Mouse (Mus musculus) lung, postnatal 10 days (tissue): Measurements from ENCODE around the gene Ptov1.
A peak's percentile ranks its signal among the peaks of the same experiment; 100 is the strongest.

ENCODE experiments used
- DNase-seq: peaks from one replicate; pipeline ENCODE4 v3.0.0; 2021

The Ptov1 gene

DNA sequence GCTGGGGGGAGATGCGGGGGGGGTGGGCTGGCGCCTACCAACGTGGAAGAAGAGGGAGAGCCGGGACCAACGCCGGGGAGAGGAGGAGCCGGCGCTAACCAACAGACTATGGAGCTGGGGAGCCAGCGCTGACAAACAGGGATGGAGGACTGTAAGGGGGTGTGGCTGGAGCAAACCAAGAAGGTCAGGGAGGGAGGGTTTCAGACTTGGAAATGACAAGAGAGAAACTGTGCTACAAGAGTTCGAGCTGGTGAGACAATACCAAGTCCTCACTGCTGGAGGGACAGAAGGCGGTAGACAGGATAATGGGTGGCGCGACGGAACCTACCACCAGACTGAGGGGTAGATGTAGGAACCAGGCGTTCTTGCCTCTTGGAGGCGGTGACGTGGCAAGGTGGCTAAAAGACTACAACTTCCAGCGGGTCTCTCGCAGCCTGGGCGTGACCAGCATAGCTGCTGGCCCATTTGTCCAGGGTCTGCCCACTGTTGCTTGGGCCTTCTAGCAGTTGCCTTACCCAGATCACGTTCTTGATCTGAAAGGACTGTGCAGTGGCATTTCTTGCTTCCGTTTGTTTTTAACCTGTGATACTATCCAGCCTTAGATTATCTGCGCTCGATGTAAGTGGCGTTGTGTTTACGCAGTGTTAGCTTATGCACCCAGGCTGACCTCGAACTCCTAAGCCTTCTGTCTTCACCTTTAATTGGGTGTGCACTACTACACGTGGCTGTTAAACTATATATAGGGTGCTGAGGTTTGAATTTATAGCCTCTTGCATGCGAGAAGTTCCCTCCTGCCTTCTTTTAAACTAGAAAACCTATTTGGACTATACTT is at the start of gene Ptov1:
Gene Ptov1 (minus strand): TSS at position 92 of the 832 bp plus-strand sequence.
- peak; percentile 96 for DNase-seq

DNA sequence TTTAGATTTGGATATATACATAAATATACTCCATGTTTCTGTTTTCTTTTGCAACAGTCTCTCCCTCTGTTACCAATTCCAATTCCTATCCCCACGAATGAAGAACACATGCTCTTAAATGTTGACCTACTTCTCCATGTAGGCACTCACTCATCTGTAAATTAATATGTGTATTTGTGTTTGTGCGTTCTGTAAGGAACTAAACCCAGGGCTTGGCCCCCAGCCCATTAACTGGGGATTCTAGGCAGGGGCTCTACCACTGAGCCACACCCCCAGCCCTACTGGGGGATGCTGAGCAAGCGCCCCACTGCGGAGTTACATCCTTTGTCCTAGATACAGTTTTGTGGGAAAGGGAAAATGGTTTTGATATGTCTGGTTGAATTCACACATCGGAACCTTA is 49.5 kb upstream of the Ptov1 start:
- no peak for DNase-seq

DNA sequence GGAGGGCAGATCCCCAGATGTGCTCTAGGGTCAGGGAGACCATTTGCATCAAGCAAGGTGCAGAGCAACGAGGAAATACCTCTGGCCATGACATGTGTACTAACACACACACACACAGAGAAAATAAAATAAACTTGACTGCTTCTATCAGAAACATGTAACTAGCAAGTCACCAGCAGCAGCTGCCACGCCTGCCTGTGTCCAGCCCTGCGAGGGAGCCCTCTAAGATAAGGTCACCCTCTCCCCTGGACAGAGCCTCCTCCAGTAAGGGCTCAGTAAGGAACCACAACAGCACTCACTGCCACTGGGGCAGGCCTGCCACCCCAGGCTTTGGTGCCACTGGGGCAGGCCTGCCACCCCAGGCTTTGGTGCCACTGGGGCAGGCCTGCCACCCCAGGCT is 48.6 kb upstream of the Ptov1 start:
- DNase-seq: no peak

DNA sequence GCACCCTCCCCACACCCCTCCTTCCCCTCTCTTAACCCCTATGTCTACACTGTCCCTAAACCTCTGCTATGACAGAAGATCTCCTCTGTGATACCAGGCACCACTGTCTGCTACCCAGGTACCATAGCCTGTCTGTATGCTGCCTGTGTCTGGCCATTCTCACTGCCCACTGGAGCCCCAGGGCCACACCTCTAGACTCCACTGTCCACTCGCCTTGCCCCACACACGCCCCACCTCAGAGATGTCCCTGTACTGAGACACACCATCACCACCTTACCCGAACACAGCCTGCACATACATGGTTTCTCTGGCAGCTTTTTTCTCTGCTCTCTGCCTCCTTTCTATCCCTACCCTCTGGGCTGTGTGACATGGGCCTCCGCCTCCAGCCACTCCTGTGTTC is 47.3 kb upstream of the Ptov1 start:
- DNase-seq: no peak

DNA sequence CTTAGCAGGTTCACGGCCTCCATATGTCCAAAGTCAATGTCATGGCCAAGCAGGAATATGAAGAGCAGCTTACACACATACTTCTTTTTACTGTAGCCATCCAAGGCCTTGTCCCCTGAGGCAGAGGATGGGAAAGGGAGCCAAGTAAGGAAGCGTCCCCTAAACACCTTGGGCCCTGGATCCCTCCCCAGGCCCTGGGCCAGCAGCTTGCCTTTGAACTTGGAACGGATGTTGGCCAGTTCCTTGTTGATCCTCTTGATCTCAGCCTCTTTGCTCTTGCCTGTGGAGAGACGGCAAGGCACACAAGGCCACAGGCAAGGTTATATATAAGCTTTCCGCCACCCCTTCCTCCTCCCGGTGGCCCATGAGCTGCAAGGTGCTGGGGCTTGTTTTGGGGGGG is 46.6 kb upstream of the Ptov1 start:
- no peak for DNase-seq

- no peak for DNase-seq
Measured at GRCm38 (mm10) chr7:44915314-44915713, 45.7 kb upstream of the Ptov1 start.

DNA sequence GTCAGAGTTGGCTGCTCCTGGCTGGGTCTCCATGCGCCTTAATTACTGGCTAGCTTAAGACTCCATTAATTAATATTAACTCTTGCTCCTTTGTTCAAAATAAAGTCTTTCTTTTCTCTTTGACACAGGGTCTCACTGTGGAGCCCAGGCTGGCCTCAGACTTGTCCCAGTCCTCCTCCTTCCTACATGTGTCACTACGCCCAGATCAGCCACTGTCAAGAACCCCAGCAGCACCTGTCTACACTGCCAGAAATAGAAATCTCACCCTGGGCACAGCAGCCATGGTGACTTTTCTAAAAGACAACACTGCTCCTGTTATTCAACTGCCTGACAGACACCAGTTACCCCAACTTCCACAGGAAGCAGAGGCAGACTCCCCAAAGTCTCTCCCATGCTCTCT is 44.8 kb upstream of the Ptov1 start:
- no peak for DNase-seq

DNA sequence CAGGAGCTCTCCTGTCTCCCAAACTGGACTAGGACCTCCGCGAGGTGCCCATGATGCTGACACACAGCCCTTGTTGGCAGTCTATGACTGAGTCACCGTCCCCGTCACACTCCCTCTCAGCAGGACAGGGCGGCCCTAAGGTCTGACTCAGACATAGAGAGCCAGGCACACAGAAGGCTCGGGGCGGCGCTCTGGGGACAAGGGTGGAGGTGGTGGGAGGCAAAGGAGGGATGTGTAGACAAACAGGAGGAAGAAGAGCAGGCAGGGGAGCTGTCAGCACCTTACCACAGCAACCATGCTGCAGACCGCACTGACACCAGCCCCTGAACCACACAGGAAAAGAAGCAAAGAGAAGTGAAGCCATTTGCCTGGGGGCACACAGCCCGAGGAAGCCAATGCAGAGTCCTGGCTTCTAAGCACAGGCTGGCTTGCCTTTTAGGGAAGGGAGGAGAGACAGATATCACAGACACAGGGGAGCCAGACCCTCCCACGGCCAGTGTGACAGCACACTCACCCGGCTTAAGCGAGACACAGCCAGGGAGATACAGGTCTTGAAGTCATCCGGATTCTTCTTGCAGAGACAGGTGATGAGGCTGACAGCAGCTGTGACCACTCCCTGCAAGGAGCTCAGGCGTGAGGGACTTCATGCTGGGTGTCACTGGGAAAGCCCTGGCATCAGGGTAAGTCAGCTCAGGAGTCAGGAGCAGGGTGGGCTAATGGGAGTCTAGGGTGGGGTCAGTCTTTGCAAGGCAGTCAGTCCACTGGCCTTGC is 39.3 kb upstream of the Ptov1 start:
- no peak for DNase-seq

GRCm38 (mm10) chr7:44905430-44905829 is 35.8 kb upstream of the Ptov1 start:
- no peak for DNase-seq

DNA sequence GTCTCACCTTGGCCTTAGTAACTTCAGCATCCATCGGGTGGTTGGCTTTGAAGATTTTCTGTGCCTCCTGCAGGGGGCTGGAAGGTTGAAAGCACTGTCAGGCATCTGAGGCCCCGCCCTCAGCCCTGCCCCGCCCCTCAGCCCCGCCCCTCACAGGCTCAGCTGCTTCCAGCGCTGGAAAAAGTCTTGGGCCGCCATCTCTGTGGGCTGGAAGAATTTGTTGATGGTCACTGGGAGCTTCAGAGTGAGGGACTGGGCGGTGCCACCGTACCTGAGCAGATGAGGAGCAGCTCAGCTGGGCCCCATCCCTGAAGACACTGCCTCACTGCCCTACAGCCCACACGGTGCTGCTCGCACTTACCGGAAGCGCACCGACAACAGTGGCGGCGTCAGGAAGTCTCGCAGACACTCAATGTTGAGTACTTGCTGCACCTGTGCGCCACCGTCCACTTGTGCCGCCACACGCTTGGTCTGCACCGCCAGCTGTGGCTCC is 31.7 kb upstream of the Ptov1 start:
- peak; percentile 55 for DNase-seq

GRCm38 (mm10) chr7:44900632-44901031 is 31.0 kb upstream of the Ptov1 start:
- no peak for DNase-seq

DNA sequence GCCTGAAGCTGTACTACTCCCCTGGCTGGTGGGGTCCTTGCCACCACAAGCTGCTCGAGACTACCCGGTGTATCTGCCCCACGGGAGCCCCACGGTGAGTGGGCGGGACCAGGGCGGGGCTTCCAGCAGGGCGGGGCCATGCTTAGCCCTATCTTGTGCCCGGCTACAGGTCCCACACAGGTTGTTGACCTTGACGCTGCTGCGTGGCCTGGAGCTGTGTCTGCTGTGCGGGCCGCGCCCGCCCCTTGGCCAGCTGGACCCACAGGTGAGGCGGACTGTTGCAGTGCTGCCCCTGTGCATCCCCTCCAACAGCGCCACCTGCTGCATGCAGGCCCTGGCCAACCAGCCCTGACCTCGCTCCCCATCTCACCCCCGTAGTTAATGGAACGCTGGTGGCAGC is 29.0 kb upstream of the Ptov1 start:
- peak; percentile 51 for DNase-seq

DNA sequence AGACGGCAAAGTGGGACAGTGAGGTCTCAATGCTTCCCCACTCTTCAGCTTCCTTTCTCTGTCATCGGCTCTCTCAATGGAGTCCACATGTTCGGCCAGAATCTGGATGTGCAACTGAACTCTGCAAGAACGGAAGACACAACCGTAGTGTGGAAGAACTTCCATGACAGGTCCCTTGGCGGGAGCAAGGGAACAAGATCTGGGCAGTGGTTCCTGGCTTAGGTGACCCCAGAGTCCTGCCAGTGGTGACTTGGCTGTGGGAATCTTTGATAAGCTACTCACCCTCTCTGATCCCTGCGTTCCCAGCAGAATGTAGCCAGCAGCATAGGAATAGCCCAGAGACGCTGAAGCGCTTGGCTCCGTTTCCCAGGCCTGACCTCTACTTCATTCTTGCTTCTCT is 26.9 kb upstream of the Ptov1 start:
- DNase-seq: no peak

GRCm38 (mm10) chr7:44895593-44896434 is 26.2 kb upstream of the Ptov1 start, which contains the start of gene Fuz:
Fuz (plus strand) TSS chr7:44896079.
- peak; percentile 96 for DNase-seq

DNA sequence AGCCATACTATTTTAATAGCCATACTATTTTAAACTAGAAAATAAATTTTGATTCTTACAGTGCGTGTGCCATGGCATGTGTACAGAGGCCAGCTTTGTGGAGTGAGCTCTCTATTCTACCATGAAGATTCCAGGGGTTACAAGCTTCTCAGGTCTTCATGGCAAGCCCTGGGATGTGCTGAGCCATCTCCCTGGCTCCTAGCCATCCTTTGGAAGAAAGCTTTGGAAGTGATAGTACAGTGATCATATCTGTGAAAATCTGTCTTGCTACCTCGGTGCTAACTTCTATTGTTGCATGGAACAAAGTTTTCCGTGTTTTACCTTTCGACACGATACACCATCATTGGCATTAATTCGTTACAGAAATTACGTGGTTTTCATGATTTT is 25.6 kb upstream of the Ptov1 start:
- DNase-seq: no peak

DNA sequence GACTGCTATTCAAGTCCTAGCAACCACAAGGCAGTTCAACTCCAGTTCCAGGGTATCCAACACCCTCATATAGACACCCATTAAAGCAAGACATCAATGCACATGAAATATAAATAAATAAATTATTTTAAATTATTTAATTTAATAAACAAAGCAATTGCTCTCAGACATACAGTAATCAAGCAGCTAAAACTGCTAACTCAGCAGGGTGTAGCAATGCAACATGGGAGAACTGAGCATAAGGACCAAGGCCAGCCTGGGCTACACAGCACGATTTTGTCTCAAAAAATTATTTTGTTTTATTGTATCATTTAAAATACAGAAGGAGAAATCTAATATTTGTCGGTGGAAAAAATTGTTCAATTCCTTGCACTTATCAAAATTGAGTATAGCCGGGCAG is 24.6 kb upstream of the Ptov1 start:
- no peak for DNase-seq

- no peak for DNase-seq
Measured at GRCm38 (mm10) chr7:44893197-44893596, 23.6 kb upstream of the Ptov1 start.

- peak; percentile 95 for DNase-seq
Measured at GRCm38 (mm10) chr7:44892276-44892921, 22.8 kb upstream of the Ptov1 start, which contains the start of gene Med25. Med25 (minus strand) TSS chr7:44892712.

DNA sequence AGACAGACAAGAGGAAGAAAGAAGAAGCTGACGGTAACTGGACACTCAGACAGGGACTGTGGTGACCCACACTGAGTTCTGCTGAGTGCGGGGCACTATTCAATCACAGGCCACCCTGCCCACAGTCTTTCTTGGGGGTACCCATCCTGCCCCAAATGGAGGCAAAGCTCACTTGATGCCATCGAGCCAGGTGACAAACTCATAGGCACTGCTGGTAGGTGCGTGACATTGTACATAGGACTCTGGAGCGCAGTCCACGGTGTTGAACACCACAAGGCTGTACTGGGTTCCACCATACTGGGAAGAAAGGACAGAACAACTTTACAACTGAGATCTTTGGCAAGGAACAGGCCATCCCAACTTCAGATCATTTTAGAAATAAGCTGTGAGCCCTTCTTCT is 22.0 kb upstream of the Ptov1 start:
- no peak for DNase-seq

- DNase-seq: no peak
Measured at GRCm38 (mm10) chr7:44890737-44891136, 21.1 kb upstream of the Ptov1 start.

- no peak for DNase-seq
Measured at GRCm38 (mm10) chr7:44890180-44890579, 20.6 kb upstream of the Ptov1 start.
